Mouse (Mus musculus) limb, embryonic 14.5 days (tissue): ENCODE data around the gene Cmtm2a. TPM values are rescaled to one million over a fixed set of nuclear protein-coding genes. Genes with fewer than 3 reads are reported as not detected.
"Not testable (repeated sequence)": the region's sequence is repeated elsewhere in the genome, so short reads cannot be mapped to it uniquely, and the experiment has no call there.

ENCODE experiments used
- ATAC-seq: fragments of 200-750 bp; cut with Nextera tagmentation; 2 replicates; pipeline ENCODE4 v1.8.0; 2017; ENCODE audit warnings: low read depth, moderate number of reproducible peaks, moderate TSS enrichment; ENCODE audit not compliant: low FRiP score
- DNase-seq: peaks from one replicate; pipeline ENCODE4 v3.0.0-alpha.2; 2015; ENCODE audit warnings: low spot score
- H3K27ac ChIP-seq: fragments of 300-500 bp; sonication (generic); replicated peaks from 2 replicates; pipeline ENCODE4 v1.5.1; 2014; ENCODE audit warnings: low read depth, mild to moderate bottlenecking, low read length, moderate library complexity, mixed read lengths
- H3K27me3 ChIP-seq: fragments of 300-500 bp; sonication (generic); 2 replicates; pipeline ENCODE4 v1.6.1; 2014; ENCODE audit warnings: low read length, mixed read lengths; ENCODE audit not compliant: control insufficient read depth, insufficient read depth
- H3K36me3 ChIP-seq: fragments of 300-500 bp; sonication (generic); 2 replicates; pipeline ENCODE4 v1.6.1; 2014; ENCODE audit warnings: mild to moderate bottlenecking, low read length, moderate library complexity, mixed read lengths; ENCODE audit not compliant: control insufficient read depth, insufficient read depth
- H3K4me1 ChIP-seq: fragments of 300-500 bp; sonication (generic); 2 replicates; pipeline ENCODE4 v1.6.1; 2014; ENCODE audit warnings: antibody characterized with exemption, low read length, mixed read lengths; ENCODE audit not compliant: control insufficient read depth, insufficient read depth
- H3K4me2 ChIP-seq: fragments of 300-500 bp; sonication (generic); replicated peaks from 2 replicates; pipeline ENCODE4 v1.6.1; 2014; ENCODE audit warnings: low read depth, mild to moderate bottlenecking, low read length, moderate library complexity; ENCODE audit not compliant: severe bottlenecking
- H3K4me3 ChIP-seq: fragments of 300-500 bp; sonication (generic); replicated peaks from 2 replicates; pipeline ENCODE4 v1.5.1; 2014; ENCODE audit warnings: low read length
- H3K9ac ChIP-seq: fragments of 300-500 bp; sonication (generic); 2 replicates; pipeline ENCODE4 v1.6.1; 2014; ENCODE audit warnings: mild to moderate bottlenecking, low read depth, low read length, moderate library complexity; ENCODE audit not compliant: severe bottlenecking
- H3K9me3 ChIP-seq: fragments of 300-500 bp; sonication (generic); 2 replicates; pipeline ENCODE4 v1.6.1; 2016; ENCODE audit warnings: low read length; ENCODE audit not compliant: control insufficient read depth
- POLR2A ChIP-seq: fragments of 200-500 bp; IDR thresholded peaks from 2 replicates; pipeline ENCODE4 v1.8.0; 2012; ENCODE audit warnings: inconsistent platforms, mild to moderate bottlenecking, moderate library complexity, borderline replicate concordance; ENCODE audit not compliant: insufficient read depth, insufficient read length; ENCODE audit errors: extremely low read depth
- WGBS: fragments of 180-500 bp; shearing (Covaris S2); extraction: QIAGEN DNeasy Blood & Tissue Kit; methylation state at CpG from one replicate; pipeline ENCODE4 v1.1.7; 2014; 5-methylcytosine and 5-hydroxymethylcytosine counted together
- polyA plus RNA-seq, 2 experiments: library from polyadenylated mRNA; depleted of rRNA in 1 of 2; stranded (reverse) in 1 of 2; unstranded in 1 of 2; fragments of >200 nt; fragmentation: Nextera tagmentation in 1 of 2; extraction: Ambion mirVana in 1 of 2; gene quantifications; 2 replicates each; pipeline versions ENCODE4 v1.2.1 to v1.2.3; 2012 to 2014

The Cmtm2a gene
- polyA plus RNA-seq, 2 experiments: not detected

DNA sequence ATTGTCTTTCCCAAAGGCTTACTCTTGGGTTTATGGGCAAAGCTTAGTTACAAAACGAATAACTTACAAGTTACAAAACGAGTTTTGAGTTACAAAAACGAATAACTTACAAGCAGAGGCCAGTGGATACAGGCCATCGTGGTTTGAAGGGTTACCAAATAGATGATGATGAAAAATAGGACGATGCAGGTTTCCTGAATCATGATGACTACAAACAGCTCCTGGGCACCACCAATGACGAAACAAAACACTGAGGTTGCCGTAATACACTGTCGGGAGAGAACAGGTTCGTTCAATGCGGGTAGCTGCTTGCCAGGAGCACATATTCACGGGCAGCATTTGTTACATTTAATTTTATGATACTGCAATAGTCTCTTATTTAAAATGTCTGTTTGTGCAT, 12.0 kb upstream of the Cmtm2a start:
- WGBS: 86% methylated on average over 11 of the region's 11 CpGs
- Histone ChIP-seq H3K27me3 (no peaks in the 10 kb centered on the region), H3K9ac (no peak overlapping the region), H3K4me1 (no peaks in the 10 kb centered on the region), H3K9me3 (no peaks in the 10 kb centered on the region), H3K36me3 (no peaks in the 10 kb centered on the region), H3K4me3 (no peak overlapping the region), H3K27ac (no peak overlapping the region), H3K4me2 (no peak overlapping the region)
- ATAC-seq (no peak), DNase-seq (no peak)
- no peak for TF ChIP-seq POLR2A

DNA sequence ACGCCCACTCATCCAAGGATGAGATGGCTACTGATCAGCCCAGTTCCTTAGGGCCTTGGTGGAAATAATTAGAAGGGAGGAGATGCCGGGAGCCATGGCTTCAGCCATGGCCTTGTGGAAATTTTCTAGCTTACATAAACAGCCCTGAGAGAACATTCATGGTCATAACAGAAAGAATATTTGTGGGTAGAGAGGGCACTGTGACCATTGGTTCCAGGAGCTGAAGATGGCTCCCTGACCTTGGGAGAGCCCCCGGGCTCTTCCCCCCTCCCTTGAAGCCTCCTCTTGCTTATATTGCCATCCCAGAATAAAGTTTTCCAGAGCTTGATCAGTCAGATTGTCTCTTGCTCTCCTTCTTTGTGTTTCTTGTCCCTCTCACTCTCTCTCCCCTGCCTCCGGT, 9.6 kb upstream of the Cmtm2a start:
- H3K4me3 ChIP-seq, H3K9me3 ChIP-seq, DNase-seq, ATAC-seq, H3K27me3 ChIP-seq, H3K36me3 ChIP-seq, H3K4me1 ChIP-seq, H3K4me2 ChIP-seq, H3K27ac ChIP-seq, H3K9ac ChIP-seq: not testable (repeated sequence)
- WGBS: 92% methylated on average over 4 of the region's 4 CpGs

DNA sequence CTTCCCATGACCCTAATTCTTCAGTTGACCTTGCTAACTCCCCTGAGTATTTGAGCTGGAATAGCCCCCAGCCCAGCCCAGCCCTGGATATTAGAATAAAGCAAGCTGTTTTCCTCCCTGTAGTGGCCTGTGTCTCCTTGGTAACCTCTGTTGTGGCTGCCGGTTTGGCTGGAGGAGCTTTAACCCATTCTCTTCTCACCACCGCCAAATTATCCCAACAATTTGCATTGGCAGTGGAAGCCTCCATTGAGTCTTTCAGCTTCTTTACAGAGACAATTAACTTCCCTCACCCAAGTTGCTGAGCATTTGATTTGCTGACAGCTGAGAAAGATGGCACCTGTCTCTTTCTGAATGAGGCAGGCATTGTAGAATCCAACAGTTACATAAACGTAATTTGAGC, 8.6 kb upstream of the Cmtm2a start:
- not testable (repeated sequence) for H3K4me3 ChIP-seq, H3K27me3 ChIP-seq, H3K9ac ChIP-seq, H3K4me1 ChIP-seq, ATAC-seq, H3K36me3 ChIP-seq, H3K9me3 ChIP-seq, H3K27ac ChIP-seq, H3K4me2 ChIP-seq
- 14% methylated on average over 3 of the region's 3 CpGs for WGBS
- DNase-seq: peak; percentile 18

DNA sequence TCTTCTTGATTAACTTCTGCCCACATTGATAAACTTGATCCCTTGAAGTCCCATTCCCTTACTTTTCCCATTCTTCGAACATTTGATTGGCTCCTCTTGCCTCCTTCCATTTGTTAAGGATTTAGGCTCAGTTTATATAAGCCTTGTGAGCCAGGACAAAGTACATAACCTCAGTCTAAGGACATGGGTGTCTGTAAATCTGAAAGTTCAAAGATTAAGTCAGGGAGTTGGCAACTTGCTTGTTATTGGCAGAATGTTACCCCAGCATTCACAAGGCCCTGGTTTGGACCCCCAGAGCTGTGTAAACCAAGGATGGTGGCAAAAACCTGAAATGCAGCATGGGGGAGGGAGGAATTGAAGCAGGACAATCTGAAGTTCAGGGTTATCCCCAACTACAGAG, 1.4 kb upstream of the Cmtm2a start:
- Histone ChIP-seq H3K4me1 (no peaks in the 10 kb centered on the region), H3K4me2 (no peak overlapping the region), H3K4me3 (no peak overlapping the region), H3K27ac (no peak overlapping the region), H3K9ac (no peak overlapping the region), H3K27me3 (no peaks in the 10 kb centered on the region), H3K36me3 (no peaks in the 10 kb centered on the region), H3K9me3 (no peaks in the 10 kb centered on the region)
- DNase-seq: no peak
- WGBS: 87% methylated on average over 1 of the region's 1 CpGs
- no peak for TF ChIP-seq POLR2A
- no peak for ATAC-seq

DNA sequence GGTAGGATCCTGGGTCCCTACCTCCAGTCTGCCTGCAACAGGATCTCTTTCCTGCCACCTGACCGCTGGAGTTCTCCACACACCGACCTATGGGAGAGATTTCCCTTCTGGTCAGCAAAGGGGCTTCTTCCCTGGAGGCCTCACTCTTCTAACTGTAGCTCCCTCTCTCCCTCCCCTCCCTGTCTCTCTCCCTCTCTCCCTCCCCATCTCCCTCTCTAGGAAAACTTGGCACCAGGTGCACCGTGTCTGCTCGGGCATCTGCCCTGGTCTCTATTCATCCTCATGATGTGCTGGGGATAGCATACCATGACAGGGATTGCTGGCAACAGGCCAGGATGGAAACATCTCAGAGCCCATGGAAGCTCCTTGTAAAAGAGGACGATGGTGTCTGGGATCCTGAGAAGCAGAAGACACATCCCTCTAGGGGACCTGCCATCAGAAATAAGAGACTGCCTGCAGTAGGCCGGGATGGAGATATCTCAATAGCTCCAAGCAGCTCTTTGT, 24.0 kb downstream of the Cmtm2a start:
- TF ChIP-seq POLR2A: no peak
- DNase-seq: no peak
- ATAC-seq: no peak
- Histone ChIP-seq H3K36me3 (peaks cover 6% of the 10 kb centered on the region), H3K27ac (no peak overlapping the region), H3K4me2 (no peak overlapping the region), H3K9me3 (no peaks in the 10 kb centered on the region), H3K4me1 (no peaks in the 10 kb centered on the region), H3K9ac (no peak overlapping the region), H3K27me3 (no peaks in the 10 kb centered on the region), H3K4me3 (no peak overlapping the region)
- WGBS: 87% methylated on average over 6 of the region's 6 CpGs

DNA sequence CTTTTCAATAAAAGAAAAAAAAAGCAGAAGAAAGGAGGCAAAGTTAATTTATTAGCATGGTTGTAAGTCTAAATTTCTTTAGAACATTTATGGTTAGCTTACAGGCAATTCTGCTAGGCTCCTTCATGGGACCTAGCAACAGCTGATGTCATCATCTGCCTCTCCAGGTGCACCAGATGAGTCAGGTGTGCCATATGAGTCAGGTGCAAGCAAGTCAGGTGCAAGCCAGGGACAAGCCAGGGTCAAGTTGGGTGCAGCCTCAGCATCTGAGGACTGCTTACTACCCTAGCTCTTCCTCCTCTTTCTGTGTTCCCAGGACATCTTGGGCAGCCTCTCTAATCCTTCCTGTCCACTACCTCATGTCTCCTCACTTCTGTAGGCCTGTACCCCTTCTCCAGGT, 24.6 kb downstream of the Cmtm2a start:
- H3K4me2 ChIP-seq: no peak overlapping the region
- H3K27ac ChIP-seq: no peak overlapping the region
- H3K27me3 ChIP-seq: no peaks in the 10 kb centered on the region
- no peak for TF ChIP-seq POLR2A
- DNase-seq: no peak
- H3K36me3 ChIP-seq: peaks cover 12% of the 10 kb centered on the region
- no peak overlapping the region for H3K4me3 ChIP-seq
- no peak for ATAC-seq
- H3K9me3 ChIP-seq: no peaks in the 10 kb centered on the region
- no peak overlapping the region for H3K9ac ChIP-seq
- H3K4me1 ChIP-seq: no peaks in the 10 kb centered on the region

DNA sequence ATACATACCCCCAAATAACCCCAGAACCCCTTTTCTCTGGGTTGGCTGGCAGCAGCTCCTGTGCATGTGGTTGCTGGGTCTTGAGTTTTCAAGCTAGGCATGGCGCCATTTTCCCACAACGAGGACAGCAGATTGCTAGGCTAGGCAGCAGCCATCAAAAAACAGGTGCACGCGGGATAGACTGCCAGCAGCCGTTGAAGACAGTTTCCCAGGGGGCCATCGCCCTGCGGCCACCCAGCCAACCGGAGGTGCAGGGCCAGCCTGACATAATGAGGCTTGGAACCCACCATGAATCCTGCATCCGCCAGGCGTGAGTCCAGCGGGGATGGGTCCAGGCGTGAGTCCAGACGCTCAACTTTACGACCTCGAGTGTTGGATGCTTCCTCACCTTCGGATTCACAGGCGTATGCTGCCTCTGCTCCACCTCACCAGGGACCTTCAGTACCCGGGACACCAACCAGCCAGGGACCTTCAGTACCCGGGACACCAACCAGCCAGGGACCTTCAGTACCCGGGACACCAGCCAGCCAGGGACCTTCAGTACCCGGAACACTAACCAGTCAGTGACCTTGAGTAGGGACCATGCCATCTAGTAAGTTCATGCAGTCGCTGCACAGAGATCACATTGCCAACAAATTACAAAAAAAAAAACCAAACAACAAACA, 28.6 kb downstream of the Cmtm2a start:
- H3K36me3 ChIP-seq: peaks cover 22% of the 10 kb centered on the region
- 95% methylated on average over 22 of the region's 22 CpGs for WGBS
- not testable (repeated sequence) for H3K9ac ChIP-seq, H3K9me3 ChIP-seq, DNase-seq, H3K27me3 ChIP-seq, H3K27ac ChIP-seq, ATAC-seq, H3K4me3 ChIP-seq, H3K4me1 ChIP-seq, H3K4me2 ChIP-seq

DNA sequence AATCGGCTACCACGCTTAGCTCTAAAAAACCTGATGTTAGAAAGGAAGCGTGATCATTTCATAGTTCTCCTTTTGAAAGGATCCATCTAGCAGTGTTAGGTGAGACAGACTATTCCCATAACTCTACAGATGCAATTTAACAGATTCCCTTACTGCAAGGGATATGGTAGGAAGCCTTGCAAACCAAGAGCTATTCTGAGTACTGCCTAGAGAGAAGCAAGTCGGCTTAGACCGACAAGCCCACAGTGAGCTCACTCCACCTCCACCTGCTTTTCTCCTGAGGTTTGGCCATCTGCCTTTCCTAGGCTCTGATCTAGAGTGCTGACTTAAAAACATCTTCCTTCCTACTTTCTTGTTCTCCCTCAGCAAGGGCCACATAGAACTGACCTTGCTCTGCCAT, 31.2 kb downstream of the Cmtm2a start:
- not testable (repeated sequence) for ATAC-seq, H3K4me2 ChIP-seq, H3K4me3 ChIP-seq, DNase-seq, H3K9ac ChIP-seq, H3K27me3 ChIP-seq, H3K4me1 ChIP-seq, H3K27ac ChIP-seq, H3K9me3 ChIP-seq
- WGBS: 96% methylated on average over 5 of the region's 5 CpGs
- peaks cover 39% of the 10 kb centered on the region for H3K36me3 ChIP-seq
